Mouse (Mus musculus) midbrain, embryonic 12.5 days (tissue): ENCODE measurements at regions not wholly inside any gene's neighbourhood (a gene's known extent, or its start where the extent isn't known, plus 50 kb on each side); places are given as distances from the start of the nearest gene placed in this dataset.

Experiments used
- ATAC-seq: fragments of 200-750 bp; cut with Nextera tagmentation; 2 replicates; pipeline ENCODE4 v1.8.0; 2017; ENCODE audit warnings: low read depth, moderate TSS enrichment, moderate library complexity; ENCODE audit not compliant: low FRiP score
- H3K27ac ChIP-seq: fragments of 300-500 bp; sonication (generic); replicated peaks from 2 replicates; pipeline ENCODE4 v1.5.1; 2016; ENCODE audit warnings: mild to moderate bottlenecking
- H3K27me3 ChIP-seq: fragments of 300-500 bp; sonication (generic); 2 replicates; pipeline ENCODE4 v1.6.1; 2016; ENCODE audit warnings: mild to moderate bottlenecking
- H3K36me3 ChIP-seq: fragments of 300-500 bp; sonication (generic); 2 replicates; pipeline ENCODE4 v1.6.1; 2016
- H3K4me1 ChIP-seq: fragments of 300-500 bp; sonication (generic); 2 replicates; pipeline ENCODE4 v1.6.1; 2016
- H3K4me2 ChIP-seq: fragments of 300-500 bp; sonication (generic); replicated peaks from 2 replicates; pipeline ENCODE4 v1.6.1; 2016; ENCODE audit warnings: mild to moderate bottlenecking, moderate library complexity
- H3K4me3 ChIP-seq: fragments of 300-500 bp; sonication (generic); 2 replicates; pipeline ENCODE4 v1.5.1; 2016; ENCODE audit warnings: mild to moderate bottlenecking
- H3K9ac ChIP-seq: fragments of 300-500 bp; sonication (generic); replicated peaks from 2 replicates; pipeline ENCODE4 v1.6.1; 2016; ENCODE audit warnings: mild to moderate bottlenecking, moderate library complexity
- H3K9me3 ChIP-seq: fragments of 300-500 bp; sonication (generic); 2 replicates; pipeline ENCODE4 v1.6.1; 2016; ENCODE audit warnings: mild to moderate bottlenecking
- WGBS: fragments of 180-500 bp; shearing (Covaris S2); methylation state at CpG from one replicate; pipeline ENCODE4 v1.1.7; 2016; 5-methylcytosine and 5-hydroxymethylcytosine counted together

GRCm38 (mm10) chr4:87451251-87451650, 221.0 kb upstream of the Slc24a2 start:
- Histone ChIP-seq H3K9me3 (no peaks in the 10 kb centered on the region), H3K4me1 (no peaks in the 10 kb centered on the region), H3K4me3 (no peak overlapping the region), H3K36me3 (no peaks in the 10 kb centered on the region), H3K27ac (no peak overlapping the region), H3K27me3 (no peaks in the 10 kb centered on the region), H3K4me2 (no peak overlapping the region), H3K9ac (no peak overlapping the region)
- ATAC-seq = no peak
- 89% methylated on average over 5 of the region's 5 CpGs for WGBS

- Histone ChIP-seq H3K9ac (no peak overlapping the region), H3K27me3 (no peaks in the 10 kb centered on the region), H3K4me2 (no peak overlapping the region), H3K4me1 (no peaks in the 10 kb centered on the region), H3K27ac (no peak overlapping the region), H3K4me3 (no peak overlapping the region), H3K9me3 (no peaks in the 10 kb centered on the region), H3K36me3 (no peaks in the 10 kb centered on the region)
- 91% methylated on average over 4 of the region's 4 CpGs for WGBS
- no peak for ATAC-seq
These were observed 218.1 kb upstream of the Slc24a2 start for GRCm38 (mm10) chr4:87448338-87448737.

- Histone ChIP-seq H3K4me3 (no peak overlapping the region), H3K36me3 (no peaks in the 10 kb centered on the region), H3K4me2 (no peak overlapping the region), H3K4me1 (no peaks in the 10 kb centered on the region), H3K27me3 (no peaks in the 10 kb centered on the region), H3K9ac (no peak overlapping the region), H3K9me3 (no peaks in the 10 kb centered on the region), H3K27ac (no peak overlapping the region)
- WGBS = 68% methylated on average over 3 of the region's 3 CpGs
- no peak for ATAC-seq
These were observed 216.6 kb upstream of the Slc24a2 start for GRCm38 (mm10) chr4:87446856-87447255.

- WGBS = 86% methylated on average over 4 of the region's 4 CpGs
- no peaks in the 10 kb centered on the region for H3K27me3 ChIP-seq
- H3K9ac ChIP-seq = no peak overlapping the region
These were observed 203.9 kb upstream of the Slc24a2 start for GRCm38 (mm10) chr4:87434136-87434535.

GRCm38 (mm10) chr4:87428374-87428773, 198.1 kb upstream of the Slc24a2 start:
- Histone ChIP-seq H3K4me2 (no peak overlapping the region), H3K9ac (no peak overlapping the region), H3K4me3 (no peak overlapping the region), H3K27me3 (no peaks in the 10 kb centered on the region), H3K36me3 (no peaks in the 10 kb centered on the region), H3K9me3 (no peaks in the 10 kb centered on the region), H3K4me1 (no peaks in the 10 kb centered on the region), H3K27ac (no peak overlapping the region)
- 75% methylated on average over 3 of the region's 3 CpGs for WGBS
- no peak for ATAC-seq

More at GRCm38 (mm10) chr4:87434136-87434535, 203.9 kb upstream of the Slc24a2 start:
- Histone ChIP-seq H3K4me1 (no peaks in the 10 kb centered on the region), H3K4me2 (no peak overlapping the region), H3K9me3 (no peaks in the 10 kb centered on the region), H3K27ac (no peak overlapping the region), H3K4me3 (no peak overlapping the region), H3K36me3 (no peaks in the 10 kb centered on the region)
- no peak for ATAC-seq

- no peak overlapping the region for H3K9ac ChIP-seq
- H3K9me3 ChIP-seq = no peaks in the 10 kb centered on the region
- H3K36me3 ChIP-seq = no peaks in the 10 kb centered on the region
- H3K27ac ChIP-seq = no peak overlapping the region
- no peak for ATAC-seq
- H3K4me2 ChIP-seq = no peak overlapping the region
- H3K4me3 ChIP-seq = no peak overlapping the region
- no peaks in the 10 kb centered on the region for H3K27me3 ChIP-seq
- H3K4me1 ChIP-seq = peaks cover 9% of the 10 kb centered on the region
- WGBS = 92% methylated on average over 1 of the region's 1 CpGs
These were observed 193.8 kb upstream of the Slc24a2 start for GRCm38 (mm10) chr4:87424066-87424465.

GRCm38 (mm10) chr4:87422588-87422987, 192.3 kb upstream of the Slc24a2 start:
- ATAC-seq = peak; percentile 49; the same call in 1 of the 2 replicates
- no peaks in the 10 kb centered on the region for H3K27me3 ChIP-seq

GRCm38 (mm10) chr4:87403354-87403753, 173.1 kb upstream of the Slc24a2 start:
- Histone ChIP-seq H3K9ac (no peak overlapping the region), H3K4me2 (no peak overlapping the region), H3K27ac (no peak overlapping the region), H3K9me3 (no peaks in the 10 kb centered on the region), H3K36me3 (no peaks in the 10 kb centered on the region), H3K4me3 (no peak overlapping the region), H3K4me1 (peaks cover 11% of the 10 kb centered on the region; the same call in 1 of the 2 replicates), H3K27me3 (no peaks in the 10 kb centered on the region)
- WGBS = 65% methylated on average over 6 of the region's 6 CpGs
- ATAC-seq = no peak

More at GRCm38 (mm10) chr4:87422588-87422987, 192.3 kb upstream of the Slc24a2 start:
- H3K9ac ChIP-seq = no peak overlapping the region
- no peak overlapping the region for H3K4me2 ChIP-seq
- no peak overlapping the region for H3K27ac ChIP-seq
- 27% methylated on average over 6 of the region's 6 CpGs for WGBS
- peaks cover 9% of the 10 kb centered on the region for H3K4me1 ChIP-seq
- H3K9me3 ChIP-seq = no peaks in the 10 kb centered on the region
- H3K4me3 ChIP-seq = no peak overlapping the region
- H3K36me3 ChIP-seq = no peaks in the 10 kb centered on the region

- Histone ChIP-seq H3K4me3 (no peak overlapping the region), H3K36me3 (no peaks in the 10 kb centered on the region), H3K9me3 (no peaks in the 10 kb centered on the region), H3K9ac (no peak overlapping the region), H3K27me3 (no peaks in the 10 kb centered on the region), H3K4me1 (peaks cover 11% of the 10 kb centered on the region; the same call in 1 of the 2 replicates), H3K27ac (no peak overlapping the region), H3K4me2 (no peak overlapping the region)
- ATAC-seq = no peak
- 52% methylated on average over 7 of the region's 7 CpGs for WGBS
These were observed 171.9 kb upstream of the Slc24a2 start for GRCm38 (mm10) chr4:87402173-87402556.

- Histone ChIP-seq H3K27ac (peak overlapping the region; percentile 54; the same call in 1 of the 2 replicates), H3K27me3 (no peaks in the 10 kb centered on the region), H3K4me2 (peak overlapping the region; percentile 21; the same call in 1 of the 2 replicates), H3K4me3 (no peak overlapping the region), H3K9me3 (no peaks in the 10 kb centered on the region), H3K4me1 (peaks cover 11% of the 10 kb centered on the region; the same call in 1 of the 2 replicates), H3K36me3 (no peaks in the 10 kb centered on the region), H3K9ac (no peak overlapping the region)
- peak; percentile 41; the same call in 1 of the 2 replicates for ATAC-seq
- 50% methylated on average over 20 of the region's 20 CpGs for whole genome bisulfite sequencing
These were observed 171.3 kb upstream of the Slc24a2 start for GRCm38 (mm10) chr4:87401316-87402172.

GRCm38 (mm10) chr4:87386835-87387234, 156.6 kb upstream of the Slc24a2 start:
- WGBS = 65% methylated on average over 3 of the region's 3 CpGs
- H3K4me3 ChIP-seq = no peak overlapping the region
- H3K27ac ChIP-seq = no peak overlapping the region
- no peaks in the 10 kb centered on the region for H3K27me3 ChIP-seq
- H3K9me3 ChIP-seq = no peaks in the 10 kb centered on the region
- peaks cover 16% of the 10 kb centered on the region for H3K4me1 ChIP-seq
- H3K36me3 ChIP-seq = no peaks in the 10 kb centered on the region
- ATAC-seq = no peak
- H3K4me2 ChIP-seq = no peak overlapping the region
- no peak overlapping the region for H3K9ac ChIP-seq

GRCm38 (mm10) chr4:87386271-87386670, 156.0 kb upstream of the Slc24a2 start:
- Histone ChIP-seq H3K4me2 (no peak overlapping the region), H3K27ac (no peak overlapping the region), H3K4me1 (peaks cover 16% of the 10 kb centered on the region), H3K36me3 (no peaks in the 10 kb centered on the region), H3K27me3 (no peaks in the 10 kb centered on the region), H3K4me3 (no peak overlapping the region), H3K9ac (no peak overlapping the region), H3K9me3 (no peaks in the 10 kb centered on the region)
- WGBS = 22% methylated on average over 9 of the region's 9 CpGs
- peak; percentile 68; the same call in 1 of the 2 replicates for ATAC-seq
